Mouse (Mus musculus) megakaryocyte, embryonic 14.5 days (primary cell): ENCODE results near the gene Zfp69.

Source experiments
- FLI1 ChIP-seq: IDR thresholded peaks from 2 replicates; pipeline ENCODE4 v1.6.1; 2012; ENCODE audit warnings: low read length, inconsistent platforms, mixed read lengths
- GATA1 ChIP-seq: IDR thresholded peaks from 3 replicates; pipeline ENCODE4 v1.6.1; 2012; ENCODE audit warnings: mixed read lengths, low read length, inconsistent platforms, borderline replicate concordance

GRCm38 (mm10) chr4:120952163-120952562, 664 bp upstream of the Zfp69 start:
- TF ChIP-seq GATA1: no peak
- no peak for TF ChIP-seq FLI1
